Mouse (Mus musculus) ES-Bruce4 (cell line): ENCODE data around the gene B3galt6.

Source experiments
- CTCF ChIP-seq: IDR thresholded peaks from one replicate; pipeline ENCODE4 v1.8.1; 2011; ENCODE audit warnings: low read depth, low read length
- EP300 ChIP-seq: IDR thresholded peaks from 2 replicates; pipeline ENCODE4 v1.6.1; 2011; ENCODE audit warnings: low read depth, low read length; ENCODE audit not compliant: insufficient read depth
- POLR2A ChIP-seq: IDR thresholded peaks from one replicate; pipeline ENCODE4 v1.8.1; 2011; ENCODE audit warnings: low read length; ENCODE audit not compliant: insufficient read depth

GRCm38 (mm10) chr4:156013637-156014036 lies 21.2 kb upstream of the B3galt6 start, which contains the start of gene Tnfrsf4:
- TF ChIP-seq CTCF, result no peak
- no peak for TF ChIP-seq POLR2A
- no peak for TF ChIP-seq EP300
